Mouse (Mus musculus): Measurements from ENCODE around the gene Card11. TPM values are rescaled to one million over a fixed set of nuclear protein-coding genes. Genes with fewer than 3 reads are reported as not detected.

The Card11 gene
- total RNA-seq (2021) = under 1 TPM; 0.33 to 0.53 TPM
- long read RNA-seq, experiment 1 = 0 reads
- long read RNA-seq, experiment 2 = 0 reads

DNA sequence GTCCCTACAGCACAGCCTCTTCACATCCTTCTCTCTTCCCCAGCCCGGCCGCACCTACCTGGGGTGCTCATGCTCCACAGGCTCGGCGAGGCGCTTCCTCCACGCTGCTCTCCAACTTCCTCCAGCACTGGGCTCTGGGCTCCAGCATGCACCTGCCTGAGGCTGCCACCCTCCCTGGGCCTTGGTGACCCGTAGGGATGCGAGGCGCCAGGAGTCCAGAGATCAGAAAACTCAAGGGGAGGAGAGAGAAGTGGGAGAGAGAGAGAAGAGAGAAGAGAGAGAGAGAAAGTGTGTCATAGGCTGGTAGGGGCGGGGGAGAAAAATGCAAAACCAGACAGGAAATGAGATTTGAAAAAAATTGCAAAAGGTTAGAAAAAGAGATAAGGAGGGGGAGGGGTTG lies at the start of gene Card11:
Gene Card11 (minus strand): TSS at position 234 of the 400 bp plus-strand sequence.
- DNase-seq = no peak

- DNase-seq = no peak
These were observed 47.4 kb upstream of the Card11 start for GRCm38 (mm10) chr5:141047651-141048218.

- DNase-seq = no peak
These were observed 44.6 kb upstream of the Card11 start for GRCm38 (mm10) chr5:141044976-141045375.

DNA sequence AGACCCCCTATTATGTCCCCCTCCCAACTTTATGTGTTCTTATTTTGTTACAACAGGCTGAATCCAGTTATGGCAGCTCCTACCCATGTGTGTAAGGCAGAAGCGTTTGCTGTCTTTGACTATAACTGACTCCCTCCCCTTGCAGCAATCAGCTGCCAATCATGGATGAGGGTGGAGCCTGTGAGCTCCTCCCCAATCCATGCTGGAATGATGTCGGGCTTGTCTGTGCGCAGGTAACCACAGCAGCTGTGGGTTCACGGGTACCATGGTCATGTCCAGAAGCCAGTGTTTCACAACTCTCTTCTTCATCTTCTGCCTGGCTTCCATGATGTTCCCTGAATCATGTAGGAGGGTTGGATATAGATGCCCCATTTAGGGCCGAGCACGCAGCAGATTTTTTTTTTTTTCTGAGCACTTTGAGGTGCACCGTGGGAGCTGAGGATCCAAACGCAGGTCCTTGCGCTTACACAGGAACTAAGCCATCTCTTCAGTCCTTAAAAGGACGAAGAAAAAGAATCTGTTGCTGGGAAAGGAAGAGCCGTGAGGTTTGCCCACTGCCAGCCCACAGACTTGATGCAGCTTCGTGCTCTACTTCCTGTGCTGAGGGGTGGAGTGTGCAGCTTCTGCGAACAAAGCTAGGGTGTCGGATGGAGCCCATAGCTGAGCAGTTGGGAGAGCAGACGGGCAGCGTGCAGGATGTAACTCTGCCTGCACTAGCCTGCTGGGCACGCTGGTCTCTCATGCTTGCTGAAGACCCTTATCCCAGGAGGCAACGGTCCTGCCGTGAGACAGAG lies 43.5 kb upstream of the Card11 start:
- peak in 1 of 2 experiments; percentile 8 for DNase-seq

GRCm38 (mm10) chr5:141042406-141042805 lies 42.0 kb upstream of the Card11 start:
- DNase-seq = no peak

GRCm38 (mm10) chr5:141040846-141041245 lies 40.5 kb upstream of the Card11 start:
- no peak for DNase-seq

DNA sequence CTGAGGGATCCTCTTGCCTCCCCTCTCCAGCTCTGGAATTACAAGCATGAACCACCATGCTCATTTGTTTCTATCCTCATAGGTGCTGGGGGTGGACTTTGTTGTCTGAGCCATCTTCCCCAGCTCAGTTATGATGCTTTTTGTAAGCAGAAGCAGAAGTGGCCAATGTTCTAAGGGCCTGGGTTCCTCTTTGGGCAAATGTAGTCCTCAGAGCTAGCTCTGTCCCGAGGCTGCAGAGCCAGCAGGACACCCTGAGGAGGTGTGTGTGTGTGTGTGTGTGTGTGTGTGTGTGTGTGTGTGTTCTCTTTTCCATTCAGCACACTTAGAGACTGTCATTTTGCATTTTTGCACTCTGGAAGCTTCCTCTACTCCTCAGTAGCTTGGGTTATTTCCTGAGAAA lies 38.0 kb upstream of the Card11 start:
- no peak for DNase-seq

DNA sequence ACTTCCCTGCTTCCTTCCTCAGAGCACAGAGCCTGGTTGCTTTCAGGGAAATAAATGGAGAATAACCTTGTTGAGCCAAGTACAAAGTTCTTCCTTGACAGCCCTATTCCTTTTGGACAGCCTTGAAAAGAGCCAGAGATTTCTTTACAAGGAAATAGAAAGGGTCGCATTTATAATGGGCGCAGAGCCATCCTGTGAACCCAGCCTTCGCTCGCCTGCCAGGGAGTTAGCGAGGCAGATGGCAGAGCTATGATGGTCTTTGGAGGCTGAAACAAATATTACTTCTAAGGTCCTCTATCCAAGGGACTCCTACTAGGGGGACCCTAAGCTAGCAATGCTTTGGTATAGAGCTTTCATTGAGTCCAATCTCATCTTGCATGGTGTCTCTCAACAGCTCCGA lies 35.0 kb upstream of the Card11 start:
- no peak for DNase-seq

GRCm38 (mm10) chr5:141034301-141034700 lies 33.9 kb upstream of the Card11 start:
- DNase-seq = no peak

- DNase-seq = no peak
These were observed 32.6 kb upstream of the Card11 start for GRCm38 (mm10) chr5:141033001-141033400.

DNA sequence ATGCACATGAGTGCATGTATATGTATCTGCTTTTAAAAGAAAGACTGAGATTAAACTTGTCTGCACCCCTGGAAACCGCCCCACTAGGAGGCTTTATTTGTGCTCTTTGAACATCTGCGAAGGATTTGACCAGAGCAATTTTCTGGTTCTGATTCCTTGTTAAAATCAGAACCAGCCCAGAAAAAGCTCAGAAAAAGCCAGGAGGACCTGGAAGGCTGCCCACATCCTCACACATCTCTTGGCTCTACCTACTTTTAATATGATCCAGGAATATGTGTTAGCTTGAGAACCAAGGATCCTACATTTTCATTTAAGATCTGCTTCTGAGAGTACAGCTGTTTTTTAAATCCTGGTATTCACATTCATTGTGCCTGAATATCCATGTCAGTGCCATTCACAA lies 29.0 kb upstream of the Card11 start:
- DNase-seq = no peak

DNA sequence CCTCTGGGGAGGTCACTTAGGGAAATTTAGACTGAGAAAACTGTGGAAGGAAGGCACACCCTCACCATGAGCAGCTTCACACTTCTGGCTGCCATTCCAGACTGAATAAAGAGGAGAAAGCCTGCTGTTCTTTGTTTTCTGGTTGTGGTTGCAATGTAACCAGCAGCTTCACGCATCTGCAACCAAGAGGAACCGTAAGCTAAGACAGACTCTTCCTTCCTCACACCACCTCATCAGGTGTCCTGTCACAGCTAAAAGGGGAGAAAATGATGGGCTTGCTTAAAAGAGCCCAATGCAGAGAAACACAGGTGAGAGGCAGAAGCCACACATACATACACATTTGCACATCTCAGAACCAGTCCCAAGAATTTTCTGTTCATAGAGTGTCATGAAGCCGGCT lies 25.3 kb upstream of the Card11 start:
- no peak for DNase-seq

- DNase-seq = peak; percentile 12 to 39
These were observed 24.1 kb upstream of the Card11 start for GRCm38 (mm10) chr5:141024435-141024834.

GRCm38 (mm10) chr5:141017927-141018700 lies 17.7 kb upstream of the Card11 start:
- DNase-seq = no peak

DNA sequence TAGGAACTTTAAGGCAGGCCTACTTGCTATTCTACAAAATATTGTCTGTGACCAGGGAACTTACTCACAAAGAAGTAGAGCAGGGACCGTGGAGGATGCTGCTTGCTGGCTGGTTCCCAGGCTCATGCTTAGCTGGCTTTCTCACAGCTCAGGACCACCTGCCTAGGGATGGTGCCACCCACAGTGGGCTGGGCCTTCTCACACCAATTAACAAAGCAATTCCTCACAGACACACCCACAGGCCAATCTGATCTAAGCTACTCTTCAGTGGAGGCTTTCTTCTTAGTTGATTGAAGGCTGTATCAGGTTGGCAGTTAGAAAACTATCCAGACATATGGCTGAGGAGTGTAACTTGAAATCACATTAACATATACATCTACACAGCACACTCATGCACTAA lies 15.7 kb upstream of the Card11 start:
- no peak for DNase-seq

- no peak for DNase-seq
These were observed 13.8 kb upstream of the Card11 start for GRCm38 (mm10) chr5:141014216-141014615.

DNA sequence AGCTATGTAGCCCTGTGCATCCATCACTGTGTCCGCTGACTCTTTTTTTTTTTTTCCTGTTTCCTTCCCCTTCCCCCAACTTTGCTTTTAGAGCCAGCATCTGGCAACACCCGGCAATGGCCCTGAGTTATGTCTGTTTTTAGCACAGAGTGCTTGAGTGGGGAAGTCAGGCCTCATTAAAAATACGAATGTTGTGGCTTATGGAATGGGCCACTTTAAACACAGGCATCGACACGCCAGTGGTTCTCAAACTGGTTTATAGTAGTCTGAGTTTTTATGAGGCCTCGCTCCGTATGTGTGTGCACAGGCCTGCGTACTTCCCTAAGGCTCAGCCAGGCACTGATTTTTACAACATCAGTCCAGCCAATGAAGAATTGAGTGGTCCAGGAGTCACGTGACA lies 13.1 kb upstream of the Card11 start:
- no peak for DNase-seq

- no peak for DNase-seq
These were observed 5.1 kb upstream of the Card11 start for GRCm38 (mm10) chr5:141005491-141005890.

DNA sequence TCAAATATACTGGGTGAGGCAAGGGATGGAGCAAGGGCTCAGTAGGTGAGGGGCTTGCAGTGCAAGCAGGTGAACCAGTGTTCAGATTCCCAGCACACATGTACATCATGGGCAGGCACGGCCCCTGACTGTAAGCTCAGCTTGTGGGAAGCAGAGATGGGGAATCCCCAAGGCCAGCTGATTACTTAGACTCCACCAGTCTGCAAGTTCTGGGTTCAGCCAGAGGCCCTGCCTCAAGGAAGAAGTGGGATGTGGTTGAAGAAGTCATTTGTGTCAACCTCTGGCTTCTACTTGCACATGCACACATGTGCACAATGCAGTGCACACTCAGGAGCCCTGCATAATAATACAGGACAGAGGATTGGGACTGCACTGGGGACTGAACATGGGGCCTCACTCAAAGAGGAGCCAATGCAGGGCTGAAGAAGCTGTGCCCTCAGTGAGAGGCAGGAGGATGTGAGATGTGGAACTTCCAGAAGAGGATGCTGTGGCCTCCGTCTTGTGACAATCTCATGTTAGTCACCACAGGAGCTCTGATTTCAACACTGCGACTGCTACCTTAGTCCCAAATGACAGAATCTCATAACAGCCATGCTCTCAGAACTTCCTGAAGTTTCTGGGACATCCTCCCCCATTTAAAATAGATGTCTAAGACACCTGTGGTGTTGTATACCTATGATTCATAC lies 3.8 kb upstream of the Card11 start:
- DNase-seq = no peak

DNA sequence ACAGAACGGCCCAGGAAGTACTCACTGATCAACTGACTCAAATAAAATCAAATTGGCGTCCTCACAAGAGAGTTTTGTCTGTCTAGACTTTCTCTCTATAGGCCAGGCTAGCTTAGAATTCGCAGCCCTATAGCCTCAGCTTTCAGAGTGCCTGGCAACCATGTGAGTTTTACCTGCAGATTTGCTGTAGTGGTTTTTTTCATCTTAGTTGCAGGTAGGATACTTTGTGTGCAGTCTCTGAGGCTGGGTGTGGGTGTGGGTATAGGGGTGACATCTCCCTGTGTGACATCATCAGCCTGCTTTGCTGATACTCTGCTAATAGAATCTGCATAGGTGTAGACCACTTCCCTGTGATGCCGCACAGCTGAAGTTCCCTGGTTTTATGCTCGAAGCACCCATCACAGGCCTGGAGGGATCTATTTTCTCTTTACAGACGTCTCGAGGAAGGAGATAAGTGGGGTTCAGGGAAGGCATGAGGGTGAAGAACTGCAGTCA lies 1.2 kb downstream of the Card11 start:
- no peak for DNase-seq

DNA sequence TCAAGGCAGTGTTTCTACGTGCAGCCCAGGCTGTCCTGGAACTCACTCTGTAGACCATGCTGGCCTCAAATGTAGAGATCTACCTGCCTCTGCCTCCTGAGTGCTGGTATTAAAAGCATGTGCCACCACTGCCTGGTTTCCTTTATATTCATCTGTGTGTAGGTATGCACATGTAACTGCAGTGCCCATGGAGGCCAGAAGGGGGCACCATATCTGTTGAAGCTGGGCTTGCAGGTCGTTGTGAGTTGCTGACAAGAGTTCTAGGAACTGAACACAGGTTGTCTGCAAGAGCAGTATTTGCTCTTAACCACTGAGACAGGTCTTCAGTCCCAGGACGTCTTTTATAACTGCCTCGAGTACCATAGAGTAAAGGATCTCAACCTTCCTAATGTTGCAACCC lies 2.6 kb downstream of the Card11 start:
- no peak for DNase-seq
